Mouse (Mus musculus) adrenal gland, postnatal 36 days (tissue): Measurements from ENCODE around the gene Ppp1r9b. TPM values are rescaled to one million over a fixed set of nuclear protein-coding genes. Genes with fewer than 3 reads are reported as not detected.

Source experiments
- DNase-seq, 2 experiments: peaks; one replicate each; pipeline ENCODE4 v3.0.0; 2021; ENCODE audit warnings: mixed read lengths in 1 of 2
- total RNA-seq, 2 experiments: library from RNA; stranded (reverse); gene quantifications; 2 replicates each; pipeline ENCODE4 v1.2.3; 2021

Gene Ppp1r9b
- total RNA-seq, 2 experiments from 2014 or later, result 119 to 120 TPM

GRCm38 (mm10) chr11:94976199-94976598 is 14.6 kb upstream of the Ppp1r9b start, which contains the start of gene Sgca:
Gene Sgca (minus strand): TSS chr11:94976327.
- no peak for DNase-seq

DNA sequence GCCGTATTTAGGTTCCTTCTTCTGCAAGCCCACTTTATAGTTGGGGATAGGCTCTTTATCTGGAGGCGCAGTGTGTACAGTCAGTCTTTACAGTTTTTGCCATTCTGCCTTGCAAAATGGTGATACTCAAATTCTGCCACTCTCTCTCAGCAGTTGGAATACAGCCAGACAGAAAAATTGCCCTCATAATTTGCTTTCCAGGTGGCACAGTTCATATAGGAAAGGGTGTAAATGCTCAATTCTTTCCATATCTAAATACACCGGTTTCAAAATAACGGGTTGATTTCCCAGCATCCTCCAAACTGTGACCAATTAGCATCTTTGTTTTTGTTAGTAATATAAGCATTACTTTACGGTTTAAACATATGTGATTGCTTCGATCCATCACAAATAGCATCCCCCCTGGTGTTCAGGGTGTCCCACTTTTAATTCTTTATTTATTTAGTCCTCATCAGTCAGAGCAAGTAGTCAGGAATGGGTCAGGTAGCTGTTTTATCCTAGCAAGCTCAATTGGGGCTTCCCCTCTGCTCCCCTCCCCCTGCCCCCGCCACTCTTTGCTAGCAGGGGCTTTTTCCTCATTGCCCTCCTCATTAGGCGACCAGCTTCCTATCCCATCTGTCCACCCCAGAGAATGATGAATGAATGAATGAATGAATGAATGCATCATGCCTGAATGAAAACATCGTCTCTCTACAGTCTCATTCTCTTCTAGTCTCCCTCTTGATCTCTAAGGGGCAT is 12.5 kb upstream of the Ppp1r9b start:
- DNase-seq, result no peak

GRCm38 (mm10) chr11:94978947-94979346 is 11.9 kb upstream of the Ppp1r9b start:
- peak; percentile 97 to 99 for DNase-seq

DNA sequence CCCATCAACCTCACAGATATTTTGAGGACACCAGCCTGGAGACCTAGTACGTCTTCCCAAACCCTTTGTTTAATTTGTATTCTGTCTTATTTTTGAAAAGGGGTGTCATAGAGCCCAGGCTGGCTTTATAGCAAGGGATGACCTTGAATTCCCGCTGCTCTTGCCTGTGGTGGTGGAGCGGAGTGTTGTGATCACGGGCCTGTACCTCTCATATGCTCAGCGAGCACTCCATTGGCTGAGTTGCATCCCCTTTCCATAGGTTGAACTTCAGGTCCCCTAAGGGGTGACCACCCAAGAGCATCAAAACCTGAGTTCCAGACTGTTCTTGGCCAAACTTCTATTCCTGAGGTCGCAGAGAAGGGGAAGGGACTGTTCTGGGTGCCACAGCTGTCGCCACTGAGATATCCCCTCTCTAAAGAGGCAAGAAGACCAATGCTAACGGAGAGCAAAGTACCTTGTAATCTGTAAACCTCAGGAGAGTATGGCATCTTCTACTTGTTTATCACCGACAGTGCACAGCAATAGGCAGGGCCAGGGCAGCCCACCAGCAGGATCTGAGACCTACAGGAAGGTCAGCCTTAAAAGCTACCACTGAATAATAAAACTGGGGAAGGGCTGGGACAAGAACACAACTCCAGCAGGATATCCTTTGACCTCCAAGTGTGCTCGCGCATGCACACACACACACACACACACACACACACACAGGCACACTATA is 11.2 kb upstream of the Ppp1r9b start:
- DNase-seq, result no peak

GRCm38 (mm10) chr11:94985140-94985539 is 5.7 kb upstream of the Ppp1r9b start:
- DNase-seq, result peak in 1 of 2 experiments; percentile 60

DNA sequence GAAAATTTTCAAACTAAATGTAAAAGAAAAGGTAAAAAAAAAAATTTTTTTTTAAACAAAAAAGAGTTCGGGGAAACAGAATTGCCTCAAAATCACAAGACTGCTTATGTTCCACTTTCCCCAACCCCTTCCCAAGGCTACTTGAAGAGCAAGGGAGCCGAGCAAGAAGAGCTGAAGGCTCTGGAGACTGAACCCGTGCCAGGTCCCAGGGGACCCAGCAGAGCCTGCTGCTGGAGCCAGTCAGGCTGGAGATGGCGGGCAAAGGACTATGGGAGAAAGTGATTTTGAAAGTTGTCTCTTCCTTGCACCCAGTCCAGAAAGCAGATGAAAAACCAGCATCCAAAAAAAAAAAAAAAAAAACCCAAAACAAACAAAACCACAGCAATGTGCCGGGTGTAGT is 5.0 kb upstream of the Ppp1r9b start:
- DNase-seq, result no peak

DNA sequence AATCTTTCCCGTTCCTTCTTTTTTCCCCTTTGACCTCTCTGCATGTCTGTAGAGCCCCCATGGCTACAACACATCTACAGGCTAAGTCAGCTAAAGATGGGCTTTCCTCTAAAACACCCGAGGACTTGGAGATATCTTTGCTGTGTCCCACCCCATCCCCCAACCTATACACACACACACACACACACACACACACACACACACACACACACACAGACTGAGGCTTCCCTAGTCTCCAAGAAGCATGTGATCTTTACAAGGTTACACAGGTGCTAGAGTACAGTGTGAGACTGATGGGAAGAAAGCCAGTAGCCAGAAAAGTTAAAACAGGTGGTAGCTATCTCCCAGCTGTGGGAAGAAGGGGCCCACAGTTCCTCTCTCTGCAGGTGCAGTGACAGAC is 4.4 kb upstream of the Ppp1r9b start:
- no peak for DNase-seq

GRCm38 (mm10) chr11:94987341-94987740 is 3.5 kb upstream of the Ppp1r9b start:
- DNase-seq, result peak in 1 of 2 experiments; percentile 65

DNA sequence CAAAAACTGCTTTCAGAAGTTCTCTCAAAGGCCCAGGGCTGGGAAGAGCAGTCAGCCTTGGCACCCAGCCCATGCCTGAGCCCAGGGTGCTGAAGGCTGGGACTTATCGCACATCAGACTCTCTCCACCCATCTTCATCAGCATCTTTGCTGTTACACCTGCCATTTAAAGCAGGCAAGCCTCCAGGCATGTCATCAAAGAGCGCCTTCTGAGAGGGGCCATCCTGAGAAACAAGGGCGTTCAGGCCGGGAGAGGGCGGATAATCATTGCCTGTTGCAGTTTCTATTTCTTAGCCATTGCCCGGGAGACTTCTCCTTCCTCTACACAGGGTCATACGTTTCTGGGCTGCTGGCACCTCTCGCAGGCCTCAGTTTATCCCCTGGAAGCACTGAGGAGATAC is 3.0 kb upstream of the Ppp1r9b start:
- peak; percentile 63 to 72 for DNase-seq

DNA sequence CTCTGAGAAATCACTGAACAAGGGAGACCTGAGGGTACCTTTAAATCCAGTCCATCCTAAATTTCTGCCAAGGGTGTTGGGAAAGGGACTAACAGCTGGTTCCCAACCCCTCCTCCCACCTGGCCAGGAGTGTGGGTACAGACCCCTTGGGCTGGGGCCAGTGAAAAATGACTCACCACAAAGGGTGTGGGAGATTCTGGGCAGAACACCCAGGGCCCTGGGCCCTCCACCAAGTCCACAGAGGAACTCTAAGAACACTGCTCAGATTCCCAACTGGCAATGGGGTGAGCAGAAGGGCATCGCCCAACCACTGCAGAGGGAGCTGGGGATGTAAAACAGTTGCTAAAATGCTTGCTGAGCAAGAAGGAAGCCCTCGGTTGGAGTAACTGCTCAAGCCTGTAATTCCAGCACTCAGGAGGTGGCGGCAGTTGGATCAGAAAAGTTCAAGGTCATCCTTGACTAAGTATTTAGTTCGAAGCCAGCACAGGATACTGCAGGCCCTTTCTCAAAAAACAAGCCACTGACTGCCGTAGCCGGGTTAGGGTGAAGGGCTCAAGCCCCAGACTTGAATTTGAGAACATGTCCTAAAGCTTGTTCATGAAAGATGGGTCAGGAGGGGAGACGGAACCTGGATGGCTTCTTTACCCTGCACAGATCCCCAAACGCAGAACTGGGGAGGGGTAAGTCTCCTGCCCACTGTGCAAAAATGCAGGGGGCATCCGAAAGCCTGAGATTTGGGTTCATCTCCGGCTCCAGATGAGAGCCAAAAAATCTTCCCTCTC is 1.9 kb upstream of the Ppp1r9b start:
- peak in 1 of 2 experiments; percentile 56 for DNase-seq

DNA sequence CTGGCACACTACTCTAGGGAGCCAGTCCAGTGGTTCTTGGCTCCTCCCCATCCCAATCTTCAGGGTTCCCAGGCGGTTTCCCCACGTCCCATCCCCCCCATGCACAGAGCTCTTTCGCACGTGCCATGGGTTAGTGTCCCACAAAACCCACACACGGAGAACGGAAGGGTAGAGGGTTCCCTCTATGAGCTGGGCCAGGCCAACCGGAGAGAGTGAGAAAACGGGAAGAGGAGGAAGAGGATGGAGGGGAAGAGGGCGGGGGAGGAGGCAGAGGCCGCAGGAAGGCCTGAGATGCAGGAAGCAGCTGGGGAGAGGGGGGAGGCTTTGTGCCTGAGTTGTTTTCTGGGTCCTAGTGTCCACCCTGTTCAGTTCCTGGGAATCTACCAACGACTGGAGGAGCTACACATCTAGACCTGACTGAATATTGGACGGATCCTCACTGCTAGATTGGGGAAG is 1.2 kb upstream of the Ppp1r9b start:
- peak; percentile 78 to 87 for DNase-seq

DNA sequence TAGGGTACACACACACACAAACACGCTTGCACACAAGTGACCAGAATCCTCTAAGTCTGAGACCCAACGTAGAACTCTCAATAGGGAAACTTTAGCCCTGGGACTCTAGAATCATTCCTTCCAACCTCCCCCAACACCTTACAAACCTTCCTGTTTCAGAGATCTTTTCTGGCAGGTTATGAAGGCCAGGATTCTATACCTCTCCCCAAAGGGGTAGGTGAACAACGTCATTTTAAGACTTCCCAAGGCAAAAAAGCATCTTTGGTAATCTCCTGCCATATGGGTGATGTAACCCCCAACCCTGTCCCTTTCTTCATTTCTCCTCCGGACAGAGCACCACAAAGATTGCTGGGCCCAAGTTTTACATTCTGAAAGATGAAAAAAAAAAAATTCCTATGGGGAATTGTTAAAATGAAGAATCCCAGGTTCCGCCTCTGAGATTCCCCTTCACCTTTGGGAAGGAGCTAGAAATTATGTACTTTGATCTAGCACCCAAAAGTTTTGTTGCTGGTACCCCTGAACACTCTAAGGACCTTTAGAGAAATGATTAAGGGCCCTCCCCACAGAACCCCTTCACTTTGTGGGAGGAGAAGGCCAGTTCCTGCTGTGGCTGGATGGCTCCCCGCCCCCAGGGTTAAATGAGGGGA is 610 bp upstream of the Ppp1r9b start:
- DNase-seq, result no peak

DNA sequence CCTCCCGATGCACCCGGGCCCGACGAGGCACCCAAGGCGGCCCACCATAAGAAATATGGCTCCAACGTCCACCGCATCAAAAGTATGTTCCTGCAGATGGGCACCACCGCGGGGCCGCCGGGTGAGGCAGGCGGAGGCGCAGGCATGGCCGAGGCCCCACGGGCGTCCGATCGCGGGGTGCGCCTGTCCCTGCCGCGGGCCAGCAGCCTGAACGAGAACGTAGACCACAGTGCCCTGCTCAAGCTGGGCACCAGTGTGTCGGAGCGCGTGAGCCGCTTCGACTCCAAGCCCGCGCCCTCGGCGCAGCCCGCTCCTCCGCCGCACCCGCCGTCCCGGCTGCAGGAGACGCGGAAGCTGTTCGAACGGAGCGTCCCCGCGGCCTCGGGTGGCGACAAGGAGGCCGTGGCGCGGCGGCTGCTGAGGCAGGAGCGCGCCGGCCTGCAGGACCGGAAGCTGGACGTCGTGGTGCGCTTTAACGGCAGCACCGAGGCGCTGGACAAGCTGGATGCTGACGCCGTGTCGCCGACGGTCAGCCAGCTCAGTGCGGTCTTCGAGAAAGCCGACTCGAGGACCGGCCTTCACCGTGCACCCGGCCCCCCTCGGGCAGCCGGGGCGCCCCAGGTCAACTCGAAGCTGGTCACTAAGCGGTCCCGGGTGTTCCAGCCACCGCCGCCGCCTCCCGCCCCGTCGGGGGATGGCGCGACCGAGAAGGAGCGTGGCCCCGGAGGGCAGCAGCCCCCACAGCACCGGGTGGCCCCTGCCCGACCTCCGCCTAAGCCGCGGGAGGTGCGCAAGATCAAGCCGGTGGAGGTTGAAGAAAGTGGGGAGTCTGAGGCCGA is 1.0 kb downstream of the Ppp1r9b start:
- DNase-seq, result peak; percentile 66 to 77

DNA sequence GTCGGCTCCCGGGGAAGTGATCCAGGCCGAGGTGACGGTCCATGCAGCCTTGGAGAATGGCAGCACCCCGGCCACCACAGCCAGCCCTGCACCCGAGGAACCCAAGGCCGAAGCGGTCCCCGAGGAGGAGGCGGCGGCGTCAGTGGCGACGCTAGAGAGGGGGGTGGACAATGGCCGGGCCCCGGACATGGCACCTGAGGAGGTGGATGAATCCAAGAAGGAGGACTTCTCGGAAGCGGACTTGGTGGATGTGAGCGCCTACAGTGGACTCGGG is 1.6 kb downstream of the Ppp1r9b start:
- peak; percentile 64 to 73 for DNase-seq

- DNase-seq, result peak; percentile 73 to 79
These were observed 2.1 kb downstream of the Ppp1r9b start for GRCm38 (mm10) chr11:94992754-94993606.

GRCm38 (mm10) chr11:94994208-94994814 is 3.5 kb downstream of the Ppp1r9b start:
- DNase-seq, result peak in 1 of 2 experiments; percentile 53

GRCm38 (mm10) chr11:94994947-94995772 is 4.3 kb downstream of the Ppp1r9b start:
- DNase-seq, result no peak

- no peak for DNase-seq
These were observed 5.3 kb downstream of the Ppp1r9b start for GRCm38 (mm10) chr11:94996101-94996500.

GRCm38 (mm10) chr11:94996984-94997383 is 6.1 kb downstream of the Ppp1r9b start:
- no peak for DNase-seq
